ENCODE assay signal across 14 mouse cellular contexts in the genomic region with DNA sequence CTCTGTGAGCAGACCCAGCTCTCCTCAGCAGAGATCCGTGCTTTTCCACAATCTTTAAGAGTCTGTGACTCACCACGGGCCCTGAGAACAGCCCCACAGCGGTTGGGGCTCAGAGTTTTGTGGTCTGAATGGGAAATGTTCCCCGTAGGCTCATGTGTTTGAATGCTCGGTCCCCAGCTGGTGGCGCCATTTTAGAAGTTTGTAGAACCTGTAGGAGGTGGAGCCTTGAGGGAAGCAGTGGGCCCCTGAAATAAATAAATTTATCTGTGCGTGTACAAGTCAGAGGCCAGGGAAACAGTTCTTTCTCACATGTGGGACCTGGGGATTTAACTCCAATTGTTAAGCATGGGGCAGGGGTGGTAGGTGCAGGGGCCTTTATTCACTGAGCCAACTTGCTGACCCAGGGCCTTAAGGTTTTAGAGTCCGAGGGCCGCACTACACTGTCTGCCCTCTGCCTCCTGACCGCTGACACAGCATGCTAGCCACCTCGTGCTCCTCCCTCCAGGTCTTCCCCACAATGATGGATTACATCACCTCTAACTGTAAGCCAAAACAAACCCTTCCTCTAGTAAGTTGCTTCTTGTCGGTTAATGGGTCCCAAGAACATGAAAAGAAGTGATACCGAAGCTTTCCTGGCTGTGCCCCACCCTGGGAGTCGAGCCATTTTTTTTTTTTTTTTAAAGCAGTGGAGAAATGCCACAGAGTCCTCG. TPM values are rescaled to one million over a fixed set of nuclear protein-coding genes. Genes with fewer than 3 reads are reported as not detected.
DNase-seq lines count a peak whose midpoint lies in the region; TF ChIP-seq lines count a peak whose summit lies in the region.
"Had no signal": no experiment of that assay in that cellular context is flagged by ENCODE, and none has a peak within 500 bp of the region (broad histone marks: within the 10 kb centered on the region; RNA-seq: fewer than 3 reads in every experiment).

No protein-coding gene starts in this region.

- no peak for TF ChIP-seq CTCF in kidney, adult 2 months (conservative IDR thresholded peaks at IDR 0.05; ENCODE audit: insufficient read depth, insufficient read length, low read depth, low read length)
- TF ChIP-seq CTCF in testis, adult 2 months (IDR thresholded peaks at IDR 0.05; ENCODE audit: control insufficient read depth, insufficient read depth, insufficient replicate concordance, low read depth, low read length) = no peak

- DNase-seq in cerebellum, adult 9-11 months = peak; percentile 1
- no peak for DNase-seq in cerebellum, postnatal 36 days
- peak; percentile 53 for DNase-seq in kidney, adult 2 months
- no peak for DNase-seq in kidney, postnatal 4 days
- no peak for DNase-seq in testis, postnatal 14 days (ENCODE audit: low spot score)
- no peak for DNase-seq in frontal cortex, postnatal 10 days (ENCODE audit: low spot score in 2 of 2)
- DNase-seq in cerebellum, adult 11 months = no peak
- DNase-seq: cerebellum, adult 8-10 months; gastrocnemius, postnatal 14 days; heart, postnatal 36 days had no signal

- no peaks in the 10 kb centered on the region for H3K27me3 ChIP-seq in kidney, adult 2 months (replicated peaks; ENCODE audit: control insufficient read depth, insufficient read depth, low read length)
- no peaks in the 10 kb centered on the region for H3K27me3 ChIP-seq in testis, adult 2 months (ENCODE audit: control insufficient read depth, insufficient read depth, low read length)
- H3K27me3 ChIP-seq: forebrain, embryonic 13.5 days; liver, embryonic 15.5 days had no signal

- TF ChIP-seq POLR2A in kidney, adult 2 months (IDR thresholded peaks at IDR 0.05; ENCODE audit: low read depth, low read length) = no peak
- TF ChIP-seq POLR2A in testis, adult 2 months (IDR thresholded peaks at IDR 0.05; ENCODE audit: control insufficient read depth, low read depth, low read length) = no peak

- no peak overlapping the region for H3K4me3 ChIP-seq in kidney, adult 2 months (ENCODE audit: insufficient read depth, low read depth, low read length)
- H3K4me3 ChIP-seq in testis, adult 2 months (ENCODE audit: control insufficient read depth, low read depth, low read length) = peak overlapping the region; percentile 68
- H3K4me3 ChIP-seq: forebrain, embryonic 13.5 days; liver, embryonic 15.5 days; midbrain, embryonic 10.5 days had no signal

- H3K36me3 ChIP-seq in kidney, adult 2 months (ENCODE audit: control insufficient read depth, insufficient read depth, low read length) = no peaks in the 10 kb centered on the region
- H3K36me3 ChIP-seq in testis, adult 2 months (ENCODE audit: control insufficient read depth, insufficient read depth, low read length) = no peaks in the 10 kb centered on the region
- H3K36me3 ChIP-seq: liver, embryonic 15.5 days; midbrain, embryonic 10.5 days had no signal

- H3K4me1 ChIP-seq in kidney, adult 2 months (ENCODE audit: control insufficient read depth, insufficient read depth, low read length) = no peaks in the 10 kb centered on the region
- H3K4me1 ChIP-seq in testis, adult 2 months (ENCODE audit: control insufficient read depth, insufficient read depth, low read length) = peaks cover 12% of the 10 kb centered on the region
- H3K4me1 ChIP-seq: forebrain, embryonic 13.5 days; midbrain, embryonic 10.5 days had no signal

- H3K27ac ChIP-seq in kidney, adult 2 months (ENCODE audit: insufficient read depth, low read depth, low read length) = no peak overlapping the region
- H3K27ac ChIP-seq in testis, adult 2 months (ENCODE audit: control insufficient read depth, insufficient read depth, low read depth, low read length) = no peak overlapping the region
- H3K27ac ChIP-seq: forebrain, embryonic 13.5 days; liver, embryonic 15.5 days; midbrain, embryonic 10.5 days had no signal

- 72% methylated on average over 15 of the region's 15 CpGs for WGBS in kidney, adult 2 months

RNA-seq across cellular contexts. Expression of a gene that starts 6.7 kb away (rescaled TPM):
- polyA plus RNA-seq in kidney, adult 2 months (2012; rRNA removed) = 13.3 and 18.5 TPM in 2 replicates
- polyA plus RNA-seq in testis, adult 2 months (2012; rRNA removed) = 3.6 and 4.7 TPM in 2 replicates

Comparison
In these comparisons a context has a peak if more than half of its experiments do, and no peak if none do; other contexts are left out.
1. DNase-seq: peak in cerebellum, adult 9-11 months (single experiment) and kidney, adult 2 months (single experiment); none in cerebellum, postnatal 36 days (0 of 2), kidney, postnatal 4 days (0 of 2), testis, postnatal 14 days (single experiment), frontal cortex, postnatal 10 days (0 of 2) and cerebellum, adult 11 months (single experiment).